Mouse (Mus musculus) urinary bladder, postnatal 36 days (tissue): ENCODE data around the gene Lgals9.
"Not testable (repeated sequence)": the region's sequence is repeated elsewhere in the genome, so short reads cannot be mapped to it uniquely, and the experiment has no call there.

ENCODE experiments used
- DNase-seq, 2 experiments: peaks; one replicate each; pipeline ENCODE4 v3.0.0; 2022; ENCODE audit warnings: low spot score in 2 of 2, mixed read lengths in 1 of 2

The Lgals9 gene

GRCm38 (mm10) chr11:79007356-79007755 lies 22.6 kb upstream of the Lgals9 start:
- not testable (repeated sequence) for DNase-seq

DNA sequence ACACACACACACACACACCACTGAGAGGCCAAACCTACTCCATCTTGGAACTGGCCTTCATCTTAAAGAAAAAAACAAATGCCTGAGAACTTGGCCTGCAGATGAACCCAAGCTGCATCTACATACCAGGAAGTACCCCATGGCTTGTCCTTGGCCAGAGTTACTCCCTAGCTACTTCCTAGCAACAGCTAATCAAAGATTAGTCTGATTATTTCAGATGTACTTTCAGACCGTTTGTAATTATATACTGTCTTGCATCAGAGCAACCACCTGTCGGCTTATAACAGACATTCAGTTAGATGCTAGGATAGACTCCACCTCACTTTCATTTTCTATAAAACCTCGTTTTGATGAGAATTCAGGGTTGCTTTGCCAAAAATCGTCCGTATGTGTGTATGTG lies 21.7 kb upstream of the Lgals9 start:
- no peak for DNase-seq

DNA sequence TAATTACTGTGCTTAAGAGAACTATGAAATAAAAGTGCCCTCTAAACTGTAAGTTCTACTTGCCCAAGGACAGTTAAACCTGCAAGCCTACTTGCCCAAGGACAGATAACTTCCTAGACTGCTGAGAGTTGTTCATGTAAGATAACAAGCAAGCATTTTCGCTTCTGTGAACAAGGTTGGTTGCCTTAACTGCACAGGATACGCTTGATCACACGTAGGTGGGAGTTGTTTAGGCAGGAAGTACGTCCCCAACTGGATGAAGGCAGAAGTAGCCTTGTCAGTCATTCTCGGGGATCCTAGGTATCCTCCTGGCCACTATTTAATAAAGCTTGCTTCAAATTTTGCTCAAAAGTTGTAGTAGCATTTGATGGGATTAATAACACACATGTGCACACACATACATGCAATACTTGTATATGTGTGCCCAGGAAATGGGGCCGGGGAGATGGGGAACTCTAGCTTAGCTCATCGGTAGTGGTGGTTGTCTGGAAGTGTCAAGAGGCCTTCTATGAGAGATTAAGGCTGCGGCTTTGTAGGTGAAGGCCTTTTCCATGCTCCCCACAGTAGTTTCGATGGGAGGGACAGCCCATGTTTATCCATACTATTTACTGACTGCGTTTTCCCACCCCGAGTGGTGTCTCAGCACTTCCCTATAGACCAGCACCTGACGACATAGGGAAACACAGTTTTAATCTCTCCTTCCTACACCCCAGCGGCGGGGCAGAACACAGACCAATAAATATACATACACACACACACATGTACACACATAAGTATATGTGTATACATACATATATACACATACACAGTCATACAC lies 21.0 kb upstream of the Lgals9 start:
- no peak for DNase-seq

DNA sequence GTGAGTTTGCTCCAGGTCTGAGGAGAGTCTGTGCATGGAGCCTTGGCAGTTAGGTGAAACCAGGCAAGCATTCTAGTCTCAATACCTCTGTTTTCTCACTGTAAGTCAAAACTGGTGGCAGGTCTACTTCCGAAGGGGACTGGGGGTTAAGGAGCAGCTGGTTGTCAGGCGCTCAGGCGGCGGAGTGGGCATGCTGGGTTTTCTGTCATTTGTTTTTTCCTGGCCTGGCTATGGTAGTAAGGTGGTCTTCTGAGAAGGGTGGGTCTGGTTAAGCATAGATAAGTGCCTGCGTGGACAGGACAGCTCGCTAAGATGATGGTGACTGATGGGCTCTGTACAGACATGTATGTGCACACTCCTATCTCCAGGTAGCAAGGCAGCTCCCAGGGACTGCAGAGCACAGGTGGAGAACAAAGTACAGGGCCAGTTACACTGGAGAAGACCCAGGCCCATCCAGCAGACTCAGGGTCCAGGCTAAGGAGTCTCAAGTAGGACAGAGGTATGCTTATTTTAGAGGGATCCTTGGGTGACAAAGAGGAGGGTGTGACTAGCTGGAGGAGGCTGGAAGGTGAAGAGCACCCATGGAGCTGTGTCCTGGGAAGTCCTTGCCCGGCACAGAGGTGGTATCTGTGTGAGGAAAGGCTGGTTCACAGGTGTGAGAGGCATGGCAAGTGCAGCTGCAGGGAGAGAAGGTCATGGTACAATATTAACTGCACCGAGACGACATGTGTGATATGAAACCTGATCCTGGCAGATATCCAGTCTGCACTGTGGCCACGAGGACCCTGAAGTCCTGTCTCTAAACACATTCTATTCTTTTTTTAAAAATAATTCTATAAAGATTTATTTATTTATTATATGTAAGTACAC lies 19.3 kb upstream of the Lgals9 start:
- no peak for DNase-seq

- DNase-seq, result no peak
These were observed 18.5 kb upstream of the Lgals9 start for GRCm38 (mm10) chr11:79003053-79003768.

GRCm38 (mm10) chr11:79002551-79002951 lies 17.8 kb upstream of the Lgals9 start:
- no peak for DNase-seq

- DNase-seq, result no peak
These were observed 17.1 kb upstream of the Lgals9 start for GRCm38 (mm10) chr11:79001871-79002270.

- DNase-seq, result no peak
These were observed 14.4 kb upstream of the Lgals9 start for GRCm38 (mm10) chr11:78999118-78999517.

DNA sequence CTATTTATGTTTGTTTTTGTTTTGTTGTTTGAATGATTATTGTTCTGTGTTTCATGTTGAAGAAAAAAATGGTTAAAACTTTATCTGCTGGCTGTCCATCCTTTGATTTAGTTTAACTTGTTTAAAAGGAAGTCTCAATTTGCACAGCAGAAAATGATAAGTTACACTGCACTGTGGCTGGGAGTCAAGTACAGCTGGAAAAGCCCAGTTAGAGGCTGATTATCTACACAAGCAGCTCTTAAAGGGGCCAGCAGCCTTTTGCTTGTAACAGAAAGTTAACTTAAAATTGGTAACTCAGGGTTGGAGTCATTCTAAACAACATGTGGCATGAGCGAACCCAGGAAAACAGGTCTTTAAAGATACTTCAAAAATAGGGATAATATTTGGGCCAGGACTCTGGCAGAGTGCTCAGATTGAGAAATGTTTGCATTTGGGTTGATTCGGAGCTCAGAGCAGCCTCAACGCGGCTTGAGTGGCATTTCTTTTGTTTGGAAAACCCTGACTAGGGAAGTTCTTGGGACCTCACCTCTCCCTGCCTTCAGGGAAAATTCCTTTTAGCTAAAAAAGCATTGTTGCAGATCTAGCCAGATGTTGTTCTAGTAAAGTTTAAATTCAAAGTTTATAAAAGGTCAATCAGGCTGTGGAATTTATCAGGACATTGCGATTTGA lies 6.3 kb upstream of the Lgals9 start:
- not testable (repeated sequence) for DNase-seq

DNA sequence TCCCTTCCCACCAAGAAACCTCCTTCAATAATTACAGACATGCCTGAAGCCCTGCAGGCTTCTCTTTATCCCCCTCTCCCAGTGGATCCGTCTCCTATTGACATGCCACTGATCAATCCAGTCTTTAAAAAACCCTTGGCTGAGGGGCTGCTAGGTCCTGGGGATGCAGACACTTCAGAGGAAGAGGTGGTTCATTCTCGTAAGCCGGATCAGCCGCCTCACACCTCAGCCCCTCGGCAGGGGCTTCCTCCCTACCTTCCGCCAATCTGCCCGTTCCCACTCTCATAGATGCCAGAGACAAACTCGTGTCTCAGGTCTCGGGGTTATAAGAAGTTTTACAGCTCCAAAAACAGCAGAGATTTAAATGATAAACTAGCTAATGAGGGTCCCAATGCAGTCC lies 5.3 kb upstream of the Lgals9 start:
- no peak for DNase-seq

DNA sequence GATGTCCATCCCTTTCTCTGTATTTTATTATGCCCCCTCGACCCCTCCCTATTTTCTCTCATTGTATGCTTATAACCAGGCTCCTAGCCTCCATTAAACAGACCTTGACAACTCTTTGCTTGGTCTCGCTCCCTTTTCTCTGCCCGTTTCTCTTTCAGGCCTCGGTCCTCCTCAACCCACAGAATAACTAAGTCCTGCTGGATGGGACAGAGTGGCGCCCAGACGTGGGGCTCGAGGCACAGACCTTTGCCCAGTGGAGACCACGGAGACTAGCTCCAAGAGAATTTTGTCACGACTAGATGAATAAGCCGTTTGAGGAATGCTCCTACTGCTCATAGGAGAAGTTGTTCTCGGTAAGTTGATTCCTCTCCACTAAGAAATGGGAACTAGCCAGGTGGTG lies 4.5 kb upstream of the Lgals9 start:
- not testable (repeated sequence) for DNase-seq

DNA sequence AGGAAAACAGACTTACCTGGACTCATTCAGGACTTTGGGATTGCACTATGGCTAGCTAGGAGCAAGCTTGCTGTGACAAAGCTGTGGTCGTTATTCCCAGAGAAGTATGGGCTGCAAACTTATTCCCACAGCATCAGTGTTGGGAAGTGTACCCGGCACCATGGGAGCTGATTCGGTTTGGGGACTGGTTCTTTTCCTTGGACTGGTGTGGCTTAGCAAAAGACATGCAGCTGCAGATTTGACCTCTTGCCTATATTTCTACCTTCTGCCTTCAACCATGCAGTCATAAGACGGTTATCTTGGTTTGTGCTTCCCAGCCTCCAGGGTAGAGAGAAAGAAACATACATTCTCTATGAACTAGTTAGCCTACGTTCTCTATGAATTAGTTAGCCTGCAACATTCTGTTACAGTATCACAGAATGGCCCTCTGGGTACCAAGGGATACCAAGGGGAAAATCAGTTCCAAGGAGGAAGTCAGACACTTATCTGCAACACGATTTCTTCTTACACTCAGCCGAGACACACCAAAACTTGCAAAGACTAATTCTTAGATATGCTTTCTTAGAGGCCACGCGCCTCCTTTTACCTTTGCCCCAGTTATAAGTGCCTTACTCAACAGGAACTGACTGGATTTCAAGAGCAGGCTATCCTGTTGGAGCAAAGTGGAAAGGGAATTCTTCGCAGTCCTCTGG lies 1.7 kb upstream of the Lgals9 start:
- DNase-seq, result no peak

DNA sequence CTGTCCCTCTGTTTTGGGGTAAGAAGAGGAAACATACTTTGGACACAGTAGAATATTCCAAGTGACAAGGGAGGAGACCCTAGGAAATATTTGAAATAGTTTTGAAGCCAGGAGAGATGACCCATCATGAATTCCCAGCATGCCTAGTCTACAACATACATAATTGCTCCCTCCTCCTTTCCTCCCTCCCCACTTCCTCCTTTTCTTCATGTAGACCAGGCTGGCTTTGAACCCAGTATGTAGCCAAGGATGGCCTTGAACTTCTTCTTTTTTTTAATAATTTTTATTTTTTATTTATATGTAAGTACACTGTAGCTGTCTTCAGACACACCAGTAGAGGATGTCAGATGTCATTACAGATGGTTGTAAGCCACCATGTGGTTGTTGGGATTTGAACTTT lies 759 bp upstream of the Lgals9 start:
- no peak for DNase-seq

- no peak for DNase-seq
These were observed 1.2 kb downstream of the Lgals9 start for GRCm38 (mm10) chr11:78983539-78983938.

DNA sequence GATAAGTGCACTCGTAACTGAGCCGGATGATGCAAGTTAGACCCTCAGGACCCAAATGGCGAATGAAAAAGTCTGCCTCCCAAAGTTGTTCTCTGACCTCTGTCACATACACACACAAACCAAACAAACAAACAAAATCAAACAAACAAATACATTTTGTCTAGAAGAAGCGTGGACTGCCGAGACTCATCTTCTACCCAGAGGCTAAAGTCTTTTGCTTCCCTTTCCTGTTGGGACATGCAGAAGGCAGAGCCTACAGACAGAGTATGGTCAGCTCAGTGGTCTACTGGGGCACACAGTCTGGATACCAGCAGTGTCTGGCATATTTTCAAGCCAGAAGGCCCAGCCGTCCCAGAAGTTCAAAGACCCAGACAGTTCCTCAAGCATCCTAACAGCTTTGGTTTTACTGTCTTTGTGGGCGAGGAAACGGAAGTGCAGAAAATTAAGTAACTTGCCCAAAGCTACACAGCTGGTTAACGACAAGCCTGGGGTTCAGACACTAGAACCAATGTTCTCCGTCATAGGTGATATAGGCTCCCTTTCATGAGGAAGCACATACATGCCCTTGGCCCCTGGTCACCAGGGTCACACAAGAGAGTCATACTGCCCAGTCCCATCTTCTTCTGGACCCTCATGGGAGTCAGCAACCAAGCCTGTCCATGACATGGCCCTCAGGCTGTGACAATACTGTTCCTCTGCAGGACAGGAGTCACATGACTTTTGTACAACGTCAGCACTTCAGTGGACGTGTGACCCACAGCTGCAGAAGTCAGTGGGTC lies 2.0 kb downstream of the Lgals9 start:
- DNase-seq, result no peak

DNA sequence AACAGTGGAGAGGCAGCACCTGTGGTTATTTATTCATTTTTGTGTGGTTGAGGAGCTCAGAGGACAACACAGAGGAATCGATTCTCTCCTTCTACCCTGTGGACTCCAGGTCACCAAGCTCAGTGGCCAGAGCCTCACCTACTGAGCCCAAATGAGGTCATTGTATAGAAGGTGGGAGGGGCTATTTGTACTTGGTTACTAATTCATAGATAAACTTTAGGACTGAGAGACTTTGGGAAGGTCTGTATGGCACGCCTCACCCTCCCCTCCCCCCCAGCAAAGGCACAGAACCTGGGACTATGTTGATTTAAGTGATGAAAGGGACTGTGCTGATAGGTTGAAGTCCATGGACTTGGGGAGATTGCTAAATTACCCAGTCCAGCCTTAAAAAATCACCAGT lies 2.7 kb downstream of the Lgals9 start:
- no peak for DNase-seq

DNA sequence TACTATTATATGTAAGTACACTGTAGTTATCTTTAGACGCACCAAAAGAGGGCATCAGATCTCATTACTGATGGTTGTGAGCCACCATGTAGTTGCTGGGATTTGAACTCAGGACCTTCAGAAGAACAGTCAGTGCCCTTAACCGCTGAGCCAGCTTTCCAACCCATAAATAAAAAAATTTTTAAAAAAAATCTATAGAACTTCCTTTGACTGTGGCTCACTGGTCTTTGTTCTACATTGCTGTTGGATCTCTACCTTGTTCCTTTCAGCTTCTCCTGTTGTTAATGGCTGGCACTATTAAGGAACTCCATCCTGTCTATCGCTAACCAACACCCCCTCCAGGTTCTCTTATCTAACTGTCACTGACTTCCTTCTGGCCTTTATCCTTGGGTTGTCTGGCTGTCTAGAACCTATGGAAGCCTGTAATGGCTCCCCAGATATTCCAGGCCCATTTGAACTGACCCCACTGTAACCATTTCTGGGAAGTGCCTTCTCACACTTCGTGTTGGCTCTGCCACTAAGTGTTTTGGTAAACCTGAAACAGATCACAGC lies 4.6 kb downstream of the Lgals9 start:
- DNase-seq, result no peak

DNA sequence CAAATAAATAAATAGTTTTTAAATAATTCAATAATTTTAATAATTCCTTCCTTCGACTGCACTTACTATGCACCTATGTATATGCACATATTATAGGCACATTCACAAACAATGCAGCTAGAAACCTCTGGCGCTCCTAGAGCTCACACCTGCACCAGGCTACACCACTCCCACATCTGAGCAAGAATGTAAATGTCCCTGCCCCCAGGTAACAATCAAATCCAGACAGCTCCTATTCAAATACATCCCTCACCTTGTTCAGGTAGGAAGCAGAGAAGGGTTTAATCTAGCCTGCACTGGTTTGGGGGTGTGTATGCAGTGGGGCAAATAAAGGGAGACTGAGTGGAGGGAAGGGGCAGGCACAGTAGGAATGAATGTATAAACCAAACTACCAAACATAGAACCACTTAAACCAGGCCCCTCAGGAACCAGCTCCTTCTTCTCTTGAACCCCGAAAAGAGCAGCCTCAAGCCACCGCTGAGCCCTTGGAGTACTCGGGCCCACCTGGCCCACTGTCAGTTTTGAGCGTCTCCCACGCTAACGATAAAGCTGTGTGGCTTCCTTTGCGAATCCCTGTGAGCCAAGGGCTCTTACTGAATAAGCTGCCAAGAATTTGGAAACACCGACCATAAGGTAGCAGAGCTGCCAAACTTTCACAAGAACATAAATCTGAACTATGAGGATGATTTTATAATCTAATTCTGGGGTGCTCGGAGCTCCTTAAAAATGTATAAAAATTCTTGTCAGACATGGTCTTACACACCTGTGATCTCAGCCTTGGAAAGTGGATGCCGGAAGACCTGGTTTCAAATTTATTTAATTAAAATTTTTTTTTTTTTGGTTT lies 6.3 kb downstream of the Lgals9 start:
- DNase-seq, result no peak
